Mouse (Mus musculus): ENCODE results near the gene Ppp2ca.

The Ppp2ca gene

DNA sequence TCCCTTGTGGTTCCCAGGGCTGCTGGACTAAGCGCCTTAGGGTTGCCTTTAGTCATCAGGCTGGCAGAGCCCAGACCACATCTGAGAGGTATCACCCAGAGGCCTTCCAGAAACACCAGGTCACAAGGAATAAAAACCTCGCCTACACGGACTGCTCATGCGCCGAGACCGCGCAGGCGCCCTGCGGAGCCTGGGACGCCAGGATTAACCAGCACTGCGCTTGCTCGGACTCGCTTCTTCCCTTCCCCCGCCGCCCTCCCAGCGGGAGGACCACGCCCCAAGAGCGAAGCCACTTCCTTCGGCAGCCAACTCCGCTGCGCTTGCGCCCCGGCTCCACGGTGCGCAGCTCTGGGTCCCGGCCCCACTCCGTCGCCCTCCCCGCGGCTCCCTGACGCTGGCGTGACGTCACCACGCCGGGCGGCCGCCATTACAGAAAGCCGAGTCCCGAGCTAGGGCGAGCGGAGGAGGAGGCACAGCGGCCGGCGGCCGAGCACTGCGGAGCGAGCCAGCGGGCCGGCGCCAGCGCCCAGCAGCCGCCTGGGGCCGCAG lies at the start of gene Ppp2ca:
TSS of gene Ppp2ca (plus strand) at position 284 of the 549 bp plus-strand sequence.
- CTCF ChIA-PET, result no interaction called here

- CTCF ChIA-PET, result no interaction called here
Measured at GRCm38 (mm10) chr11:52053371-52053770, 45.1 kb upstream of the Ppp2ca start.

DNA sequence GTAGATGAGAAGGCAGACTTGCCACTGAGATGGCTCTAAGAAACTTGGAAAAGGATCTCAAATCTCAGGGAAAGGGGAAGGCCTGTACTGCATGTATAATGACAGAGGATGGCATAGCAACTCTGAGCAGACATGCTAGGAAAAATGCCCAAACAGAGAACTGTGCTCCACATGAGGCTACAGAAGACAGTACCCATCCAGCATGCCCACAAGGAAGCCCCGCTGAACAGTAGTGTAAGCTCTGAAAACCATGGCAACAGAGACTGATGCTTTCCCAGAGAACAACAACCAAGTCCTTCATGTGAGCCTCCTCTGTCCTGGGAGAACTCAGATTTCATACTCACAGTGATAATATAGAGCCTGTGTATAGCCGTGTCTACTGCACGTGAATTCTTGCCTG lies 43.8 kb upstream of the Ppp2ca start:
- CTCF ChIA-PET, result interaction anchor here (0.5 kb wide), 1 partner anchor 132 kb away, joined by 7 read pairs; no protein-coding TSS in a partner anchor

GRCm38 (mm10) chr11:52056198-52056597 lies 42.3 kb upstream of the Ppp2ca start:
- CTCF ChIA-PET, result no interaction called here

- CTCF ChIA-PET, result no interaction called here
Measured at GRCm38 (mm10) chr11:52059001-52059400, 39.5 kb upstream of the Ppp2ca start.

DNA sequence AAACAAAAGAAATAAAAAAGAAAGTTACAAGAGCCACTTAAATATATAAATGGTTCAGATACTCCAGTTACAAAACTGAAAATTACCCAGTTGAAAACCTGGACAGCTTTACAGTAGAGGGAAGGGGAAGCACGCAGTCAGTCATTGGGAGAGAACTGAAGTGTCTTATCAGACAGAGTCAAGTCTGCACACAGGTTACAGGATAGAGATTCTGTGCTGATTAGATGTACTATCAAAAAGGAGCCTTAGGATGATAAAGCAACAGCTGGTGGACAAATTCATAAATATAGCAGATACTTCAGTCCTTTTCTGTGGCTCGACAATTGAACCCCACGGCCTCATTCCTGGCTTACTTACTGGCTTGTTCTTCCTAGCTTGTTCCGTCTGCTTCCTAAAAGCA lies 38.2 kb upstream of the Ppp2ca start:
- CTCF ChIA-PET, result interaction anchor here (0.7 kb wide), 1 partner anchor 20 kb away, joined by 6 read pairs; no protein-coding TSS in a partner anchor

DNA sequence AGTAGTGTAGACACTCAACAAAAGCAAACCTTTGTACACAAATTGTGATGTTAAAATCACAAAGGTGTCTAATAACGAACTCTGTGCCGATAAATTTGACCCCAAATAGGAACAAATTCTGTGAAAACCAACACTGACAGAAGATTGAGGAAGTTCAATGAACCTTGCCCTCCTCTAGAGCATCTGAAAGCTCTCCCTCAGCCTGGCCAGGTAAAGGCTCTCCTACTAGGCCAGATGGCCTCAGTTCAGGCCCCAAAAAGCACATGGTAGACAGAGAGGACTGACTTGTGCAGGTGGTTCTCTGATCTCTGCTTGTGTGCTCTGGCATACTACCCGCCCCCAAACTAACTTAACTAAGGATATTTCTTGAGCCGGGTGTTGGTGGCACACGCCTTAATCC lies 36.1 kb upstream of the Ppp2ca start:
- CTCF ChIA-PET, result interaction anchor here (0.7 kb wide), 1 partner anchor 41 kb away, joined by 4 read pairs; no protein-coding TSS in a partner anchor

DNA sequence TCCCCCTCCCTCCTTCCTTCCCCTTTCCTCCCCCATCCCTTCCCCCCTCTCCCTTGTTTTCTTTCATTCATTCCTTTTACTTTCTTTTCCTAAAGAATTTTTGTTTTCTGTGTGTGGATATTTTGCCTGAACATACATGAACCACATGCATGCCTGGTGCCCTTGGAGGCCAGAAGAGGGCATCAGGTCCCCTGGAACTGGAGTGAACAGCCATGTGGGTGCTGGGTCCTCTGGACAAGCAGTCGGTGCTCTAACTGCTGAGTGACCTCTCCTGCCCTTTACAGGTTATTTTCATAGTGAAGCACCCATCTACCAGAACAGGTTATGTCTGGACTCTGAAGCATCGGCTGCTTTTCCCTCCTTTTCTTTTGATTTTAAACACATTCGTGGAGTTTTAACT lies 34.1 kb upstream of the Ppp2ca start:
- CTCF ChIA-PET, result interaction anchor here (0.7 kb wide), 2 partner anchors 51 to 70 kb away, joined by 3 to 4 read pairs; no protein-coding TSS in a partner anchor

DNA sequence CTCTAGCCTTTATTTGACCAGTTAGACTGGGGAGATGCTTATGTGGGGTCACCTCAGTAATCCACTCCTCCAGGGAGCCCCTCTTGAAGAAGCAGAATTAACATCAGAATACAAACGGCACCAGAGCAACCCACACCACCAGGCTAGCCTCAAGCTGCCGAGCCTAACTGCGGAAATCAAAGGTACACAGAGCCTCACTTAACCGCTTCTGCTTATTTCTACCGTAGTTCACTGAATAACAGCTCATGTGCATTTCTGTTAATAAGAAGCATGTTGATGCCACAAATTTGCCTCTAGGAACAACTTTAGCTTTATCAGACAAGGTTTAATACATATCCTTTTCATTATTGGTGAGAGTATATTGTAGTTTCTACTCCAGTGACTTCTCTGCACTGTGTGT lies 32.6 kb upstream of the Ppp2ca start:
- CTCF ChIA-PET, result interaction anchor here (0.6 kb wide), 1 partner anchor 13 kb away, joined by 6 read pairs; no protein-coding TSS in a partner anchor

- CTCF ChIA-PET, result no interaction called here
Measured at GRCm38 (mm10) chr11:52071768-52072167, 26.7 kb upstream of the Ppp2ca start.

GRCm38 (mm10) chr11:52073528-52074170 lies 24.8 kb upstream of the Ppp2ca start:
- CTCF ChIA-PET, result no interaction called here

GRCm38 (mm10) chr11:52074626-52075470 lies 23.6 kb upstream of the Ppp2ca start:
- CTCF ChIA-PET, result interaction anchor here (0.7 kb wide), 1 partner anchor 231 kb away, joined by 5 read pairs; no protein-coding TSS in a partner anchor

DNA sequence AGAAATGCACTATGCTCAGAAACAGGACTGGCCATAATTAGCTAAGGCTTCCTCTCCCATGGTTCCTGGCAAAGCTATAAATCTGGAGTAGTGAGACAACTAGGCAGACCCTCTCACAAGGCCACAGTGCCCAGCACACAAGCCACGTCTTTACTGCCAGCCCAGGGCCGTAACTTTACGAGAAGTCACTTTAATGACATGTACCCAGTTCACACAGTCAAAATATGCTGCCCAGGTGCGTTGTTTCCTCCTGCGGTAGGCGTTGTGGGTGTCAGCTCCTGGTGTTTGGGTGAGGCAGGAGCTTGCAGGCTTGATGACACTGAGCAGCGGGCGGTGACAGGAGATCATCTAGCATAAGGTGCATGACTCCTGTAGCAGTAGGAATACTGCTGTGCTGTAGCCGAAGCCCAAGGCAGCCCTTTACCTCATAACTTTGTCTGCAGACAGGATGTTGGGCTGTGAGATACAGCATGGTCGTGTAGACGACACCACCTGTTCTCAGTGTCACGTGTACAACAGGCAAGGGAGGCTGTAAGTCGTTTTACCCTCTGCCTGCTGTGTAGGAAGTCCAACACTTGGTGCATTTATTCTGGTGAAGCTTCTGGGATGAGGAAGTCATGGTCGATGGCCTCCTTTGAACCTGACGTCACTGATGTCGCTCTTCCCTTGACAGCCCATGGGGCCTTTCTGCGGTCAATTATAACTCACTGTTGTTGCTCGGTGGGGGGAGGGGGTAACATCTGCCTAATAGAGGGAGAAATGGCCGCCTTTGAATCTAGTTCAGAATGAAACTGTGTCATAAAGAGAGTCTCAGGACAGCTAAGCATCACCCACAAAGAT lies 22.5 kb upstream of the Ppp2ca start:
- CTCF ChIA-PET, result interaction anchor here (0.7 kb wide), 1 partner anchor 147 kb away, joined by 34 read pairs; no protein-coding TSS in a partner anchor

DNA sequence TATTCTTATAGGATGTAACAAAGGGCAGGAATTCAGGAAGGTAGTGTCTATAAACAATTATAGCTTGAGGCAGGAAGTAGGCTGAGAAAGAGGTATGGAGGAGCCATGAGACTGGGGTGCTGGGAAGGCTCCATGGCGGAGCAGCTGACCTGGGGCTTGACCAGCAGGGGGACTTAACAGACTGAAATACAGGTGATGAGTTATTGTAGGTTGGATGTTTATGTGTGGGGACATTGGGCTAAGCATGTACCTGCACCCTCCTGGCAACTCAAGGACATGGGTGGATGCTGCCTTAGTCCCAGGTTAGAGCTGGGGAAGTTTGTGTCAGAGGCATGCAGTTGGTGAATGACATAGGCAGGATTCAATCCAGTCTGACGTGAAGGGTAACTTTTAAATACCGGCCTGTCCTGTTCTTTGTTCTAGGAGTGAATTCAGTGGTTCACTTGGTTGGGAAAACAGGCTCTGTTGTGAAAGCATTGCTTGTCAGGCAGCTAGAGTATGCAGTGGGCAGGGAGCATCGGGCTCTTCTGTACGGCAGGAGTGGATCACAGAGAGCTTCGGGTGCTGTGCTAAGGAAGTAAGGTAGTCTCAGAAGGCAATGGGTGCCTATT lies 21.6 kb upstream of the Ppp2ca start:
- CTCF ChIA-PET, result no interaction called here

GRCm38 (mm10) chr11:52077939-52078338 lies 20.5 kb upstream of the Ppp2ca start:
- CTCF ChIA-PET, result no interaction called here

DNA sequence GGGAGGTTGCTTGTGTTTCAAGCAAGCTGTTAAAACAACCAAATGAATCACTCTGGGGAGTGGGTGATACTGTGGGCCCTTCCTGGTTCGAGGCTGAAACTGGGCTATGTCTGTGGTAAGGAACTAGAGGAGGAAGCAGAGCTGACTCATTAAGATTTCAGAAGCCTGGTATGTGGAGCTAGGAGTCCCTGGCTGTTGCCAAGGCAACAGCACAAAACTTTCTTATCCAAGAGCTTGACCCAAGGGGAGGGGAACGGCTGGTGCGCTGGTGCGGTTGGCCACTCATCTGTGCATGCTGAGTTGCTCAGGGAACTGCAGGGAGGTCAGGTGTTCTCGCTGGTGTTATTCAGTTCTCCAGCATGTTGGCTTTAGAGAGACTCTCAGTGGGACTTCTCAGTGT lies 18.5 kb upstream of the Ppp2ca start:
- CTCF ChIA-PET, result no interaction called here

DNA sequence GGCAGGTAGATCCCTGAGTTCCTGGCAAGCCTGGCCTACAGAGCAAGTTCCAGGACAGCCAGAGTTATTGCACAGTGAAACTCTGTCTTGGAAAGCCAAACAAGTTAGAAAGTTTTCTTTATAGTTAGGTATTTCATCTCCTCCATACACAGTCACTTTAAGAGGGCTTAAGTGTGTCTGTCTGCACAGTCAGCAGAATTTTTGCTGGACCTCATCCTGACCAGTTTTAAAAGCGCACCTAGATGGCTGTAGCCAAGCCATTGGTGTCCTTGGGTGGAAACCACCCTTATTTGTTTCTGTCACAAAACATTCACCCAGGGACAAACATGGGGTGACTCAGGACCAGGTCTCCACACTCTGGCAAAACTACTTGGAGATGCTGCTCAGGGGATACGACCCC lies 17.8 kb upstream of the Ppp2ca start:
- CTCF ChIA-PET, result no interaction called here

- CTCF ChIA-PET, result no interaction called here
Measured at GRCm38 (mm10) chr11:52085857-52086203, 12.7 kb upstream of the Ppp2ca start.

DNA sequence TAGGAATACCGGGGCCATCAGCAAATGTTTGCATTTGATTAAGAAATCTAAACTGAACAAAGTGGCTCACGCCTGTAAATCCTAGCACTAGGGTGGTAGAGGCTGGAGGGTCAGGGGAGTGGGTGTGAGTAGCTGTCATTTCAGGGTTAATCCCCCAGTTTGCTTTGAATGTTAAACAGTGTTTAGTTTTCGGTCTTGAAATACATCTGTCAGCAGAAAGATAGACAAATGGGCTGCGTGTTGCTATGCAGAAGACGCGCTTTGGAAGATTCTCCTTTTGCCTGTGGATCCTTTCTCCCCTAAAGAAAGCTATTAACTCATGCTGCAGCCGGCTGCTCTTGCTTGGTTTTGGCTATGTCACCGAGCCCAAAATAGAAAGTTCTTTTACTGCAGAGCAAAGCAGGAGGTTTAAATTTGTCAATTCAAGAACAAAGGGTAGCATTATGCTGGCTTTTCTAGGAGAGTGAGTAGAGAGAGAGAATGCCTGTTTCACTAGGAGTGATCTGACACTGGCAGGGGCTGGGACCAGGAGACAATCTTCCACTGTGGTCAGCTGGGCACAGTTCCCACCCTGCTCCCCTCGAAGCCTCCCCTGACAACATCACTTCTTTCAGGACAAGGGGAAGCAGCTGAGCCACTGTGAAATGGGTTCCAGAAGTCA lies 12.1 kb upstream of the Ppp2ca start:
- CTCF ChIA-PET, result no interaction called here

DNA sequence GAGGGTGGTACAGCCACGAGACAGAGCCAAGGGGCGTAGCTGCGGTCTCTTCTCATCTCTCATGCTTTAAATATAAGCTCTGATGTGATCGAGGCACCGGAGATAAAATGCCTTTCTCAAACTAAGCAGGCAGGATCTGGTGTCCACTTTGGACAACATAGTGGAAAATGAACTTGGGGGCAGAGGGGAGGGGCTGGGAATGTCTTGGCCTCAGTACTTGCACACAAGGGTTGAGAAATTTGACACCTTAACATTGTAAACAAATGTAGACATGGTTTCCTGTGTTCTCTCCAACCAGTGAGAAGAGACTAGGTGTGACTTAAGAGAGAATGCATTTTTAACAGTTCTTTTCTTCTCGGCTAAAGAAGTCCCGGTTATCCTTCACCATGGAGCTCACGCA lies 9.2 kb upstream of the Ppp2ca start:
- CTCF ChIA-PET, result no interaction called here

GRCm38 (mm10) chr11:52091261-52091660 lies 7.2 kb upstream of the Ppp2ca start:
- CTCF ChIA-PET, result interaction anchor here (0.7 kb wide), 1 partner anchor 23 kb away, joined by 5 read pairs; no protein-coding TSS in a partner anchor

Data from spleen, embryonic (tissue).